Mouse (Mus musculus): ENCODE data around the gene Thap4. TPM values are rescaled to one million over a fixed set of nuclear protein-coding genes. Genes with fewer than 3 reads are reported as not detected.

Thap4 gene
- polyA plus RNA-seq, 1 experiment from 2014 or later: 37.5 TPM

GRCm38 (mm10) chr1:93691786-93692357 is 62.8 kb downstream of the Thap4 start:
- no peaks in the 10 kb centered on the region for H3K9me3 ChIP-seq (ENCODE audit: control insufficient read depth, low read length)
- no peaks in the 10 kb centered on the region for H3K27me3 ChIP-seq (ENCODE audit: control insufficient read depth, insufficient read depth, low read length)
- no peak for ATAC-seq (ENCODE audit: low FRiP score)
- no peak for DNase-seq (ENCODE audit: low spot score, missing footprints)
- no peak overlapping the region for H3K9ac ChIP-seq (ENCODE audit: low read length)
- H3K4me3 ChIP-seq (ENCODE audit: low read depth, low read length): no peak overlapping the region
- H3K36me3 ChIP-seq (ENCODE audit: control insufficient read depth, insufficient read depth, low read length): no peaks in the 10 kb centered on the region
- no peaks in the 10 kb centered on the region for H3K4me1 ChIP-seq (ENCODE audit: control insufficient read depth, insufficient read depth, low read length)
- no peak overlapping the region for H3K27ac ChIP-seq (ENCODE audit: low read depth, low read length)
- 80% methylated on average over 10 of the region's 10 CpGs for WGBS
- H3K4me2 ChIP-seq: no peak overlapping the region

- Histone ChIP-seq H3K4me2 (no peak overlapping the region), H3K27me3 (ENCODE audit: control insufficient read depth, insufficient read depth, low read length) (peaks cover 5% of the 10 kb centered on the region), H3K4me1 (ENCODE audit: control insufficient read depth, insufficient read depth, low read length) (no peaks in the 10 kb centered on the region), H3K27ac (ENCODE audit: low read depth, low read length) (no peak overlapping the region), H3K4me3 (ENCODE audit: low read depth, low read length) (no peak overlapping the region), H3K36me3 (ENCODE audit: control insufficient read depth, insufficient read depth, low read length) (no peaks in the 10 kb centered on the region), H3K9ac (ENCODE audit: low read length) (no peak overlapping the region), H3K9me3 (ENCODE audit: control insufficient read depth, low read length) (no peaks in the 10 kb centered on the region)
- 93% methylated on average over 8 of the region's 8 CpGs for WGBS
- ATAC-seq (ENCODE audit: low FRiP score) (no peak), DNase-seq (ENCODE audit: low spot score, missing footprints) (peak; percentile 44)
These were observed 63.6 kb downstream of the Thap4 start for GRCm38 (mm10) chr1:93691106-93691505.

GRCm38 (mm10) chr1:93689901-93690496 is 64.7 kb downstream of the Thap4 start:
- Histone ChIP-seq H3K36me3 (ENCODE audit: control insufficient read depth, insufficient read depth, low read length) (no peaks in the 10 kb centered on the region), H3K4me2 (no peak overlapping the region), H3K27ac (ENCODE audit: low read depth, low read length) (no peak overlapping the region), H3K4me3 (ENCODE audit: low read depth, low read length) (no peak overlapping the region), H3K27me3 (ENCODE audit: control insufficient read depth, insufficient read depth, low read length) (peaks cover 12% of the 10 kb centered on the region), H3K9ac (ENCODE audit: low read length) (no peak overlapping the region), H3K9me3 (ENCODE audit: control insufficient read depth, low read length) (no peaks in the 10 kb centered on the region), H3K4me1 (ENCODE audit: control insufficient read depth, insufficient read depth, low read length) (no peaks in the 10 kb centered on the region)
- 86% methylated on average over 7 of the region's 7 CpGs for WGBS
- ATAC-seq (ENCODE audit: low FRiP score): no peak
- peak; percentile 33 for DNase-seq (ENCODE audit: low spot score, missing footprints)

GRCm38 (mm10) chr1:93688154-93688553 is 66.5 kb downstream of the Thap4 start:
- Histone ChIP-seq H3K9me3 (ENCODE audit: control insufficient read depth, low read length) (no peaks in the 10 kb centered on the region), H3K36me3 (ENCODE audit: control insufficient read depth, insufficient read depth, low read length) (no peaks in the 10 kb centered on the region), H3K9ac (ENCODE audit: low read length) (no peak overlapping the region), H3K4me2 (no peak overlapping the region), H3K4me3 (ENCODE audit: low read depth, low read length) (no peak overlapping the region), H3K27me3 (ENCODE audit: control insufficient read depth, insufficient read depth, low read length) (peaks cover 16% of the 10 kb centered on the region), H3K4me1 (ENCODE audit: control insufficient read depth, insufficient read depth, low read length) (no peaks in the 10 kb centered on the region), H3K27ac (ENCODE audit: low read depth, low read length) (no peak overlapping the region)
- WGBS: 87% methylated on average over 8 of the region's 8 CpGs
- no peak for ATAC-seq (ENCODE audit: low FRiP score)
- DNase-seq (ENCODE audit: low spot score, missing footprints): no peak

- Histone ChIP-seq H3K4me2 (peak overlapping the region; percentile 82), H3K36me3 (ENCODE audit: control insufficient read depth, insufficient read depth, low read length) (no peaks in the 10 kb centered on the region), H3K4me3 (ENCODE audit: low read depth, low read length) (peak overlapping the region; percentile 45; the same call in 1 of the 2 replicates), H3K27ac (ENCODE audit: low read depth, low read length) (no peak overlapping the region), H3K4me1 (ENCODE audit: control insufficient read depth, insufficient read depth, low read length) (no peaks in the 10 kb centered on the region), H3K27me3 (ENCODE audit: control insufficient read depth, insufficient read depth, low read length) (peaks cover 16% of the 10 kb centered on the region), H3K9me3 (ENCODE audit: control insufficient read depth, low read length) (no peaks in the 10 kb centered on the region), H3K9ac (ENCODE audit: low read length) (no peak overlapping the region)
- 45% methylated on average over 3 of the region's 3 CpGs for WGBS
- DNase-seq (ENCODE audit: low spot score, missing footprints) (peak; percentile 84), ATAC-seq (ENCODE audit: low FRiP score) (no peak)
These were observed 67.7 kb downstream of the Thap4 start for GRCm38 (mm10) chr1:93686961-93687320.

GRCm38 (mm10) chr1:93686245-93686960 is 68.3 kb downstream of the Thap4 start:
- H3K4me3 ChIP-seq (ENCODE audit: low read depth, low read length): peak overlapping the region; percentile 45
- peak; percentile 89 for ATAC-seq (ENCODE audit: low FRiP score)
- H3K4me2 ChIP-seq: peak overlapping the region; percentile 82
- H3K27ac ChIP-seq (ENCODE audit: low read depth, low read length): no peak overlapping the region
- H3K27me3 ChIP-seq (ENCODE audit: control insufficient read depth, insufficient read depth, low read length): peaks cover 16% of the 10 kb centered on the region
- WGBS: 3% methylated on average over 51 of the region's 51 CpGs
- no peaks in the 10 kb centered on the region for H3K9me3 ChIP-seq (ENCODE audit: control insufficient read depth, low read length)
- no peaks in the 10 kb centered on the region for H3K36me3 ChIP-seq (ENCODE audit: control insufficient read depth, insufficient read depth, low read length)
- H3K9ac ChIP-seq (ENCODE audit: low read length): peak overlapping the region; percentile 74
- no peaks in the 10 kb centered on the region for H3K4me1 ChIP-seq (ENCODE audit: control insufficient read depth, insufficient read depth, low read length)
- peak; percentile 98 for DNase-seq (ENCODE audit: low spot score, missing footprints)

GRCm38 (mm10) chr1:93685401-93686244 is 69.0 kb downstream of the Thap4 start, which contains the start of gene Bok:
Gene Bok, plus strand, starts transcription at chr1:93685660.
- Histone ChIP-seq H3K27ac (ENCODE audit: low read depth, low read length) (no peak within 1 kb of the TSS), H3K9me3 (ENCODE audit: control insufficient read depth, low read length) (no peaks in the 10 kb centered on the region), H3K4me3 (ENCODE audit: low read depth, low read length) (peak within 1 kb of the TSS; percentile 45), H3K36me3 (ENCODE audit: control insufficient read depth, insufficient read depth, low read length) (no peaks in the 10 kb centered on the region), H3K9ac (ENCODE audit: low read length) (peak within 1 kb of the TSS; percentile 74), H3K27me3 (ENCODE audit: control insufficient read depth, insufficient read depth, low read length) (peaks cover 16% of the 10 kb centered on the region), H3K4me1 (ENCODE audit: control insufficient read depth, insufficient read depth, low read length) (no peaks in the 10 kb centered on the region), H3K4me2 (peak within 1 kb of the TSS; percentile 82)
- DNase-seq (ENCODE audit: low spot score, missing footprints) (peak; percentile 96), ATAC-seq (ENCODE audit: low FRiP score) (peak; percentile 64)
- WGBS: under 1% methylated on average over 78 of the region's 78 CpGs

- H3K4me2 ChIP-seq: no peak overlapping the region
- peaks cover 4% of the 10 kb centered on the region; the same call in 1 of the 2 replicates for H3K27me3 ChIP-seq (ENCODE audit: control insufficient read depth, insufficient read depth, low read length)
- no peaks in the 10 kb centered on the region for H3K9me3 ChIP-seq (ENCODE audit: control insufficient read depth, low read length)
- H3K27ac ChIP-seq (ENCODE audit: low read depth, low read length): no peak overlapping the region
- WGBS: 71% methylated on average over 7 of the region's 7 CpGs
- H3K4me1 ChIP-seq (ENCODE audit: control insufficient read depth, insufficient read depth, low read length): no peaks in the 10 kb centered on the region
- ATAC-seq (ENCODE audit: low FRiP score): no peak
- no peak overlapping the region for H3K9ac ChIP-seq (ENCODE audit: low read length)
- no peak for DNase-seq (ENCODE audit: low spot score, missing footprints)
- no peaks in the 10 kb centered on the region for H3K36me3 ChIP-seq (ENCODE audit: control insufficient read depth, insufficient read depth, low read length)
- H3K4me3 ChIP-seq (ENCODE audit: low read depth, low read length): no peak overlapping the region
These were observed 74.6 kb downstream of the Thap4 start for GRCm38 (mm10) chr1:93679889-93680568.

Measured in midbrain, embryonic 11.5 days (tissue).